Mouse (Mus musculus): ENCODE data around the gene Zfp512b.
A peak's percentile ranks its signal among the peaks of the same experiment; 100 is the strongest.

GRCm38 (mm10) chr2:181597378-181598061, 4.9 kb upstream of the Zfp512b start:
- TF ChIP-seq CTCF (conservative IDR thresholded peaks at IDR 0.05; ENCODE audit: low read length) (peak; percentile 29; the same call in 1 of the 2 replicates), NANOG (IDR thresholded peaks at IDR 0.05; ENCODE audit: borderline replicate concordance, low read length) (no peak), POU5F1 (IDR thresholded peaks at IDR 0.05; ENCODE audit: borderline replicate concordance, low read length) (no peak)
